Mouse (Mus musculus) neural tube, embryonic 13.5 days (tissue): ENCODE measurements around the gene Tead1. TPM values are rescaled to one million over a fixed set of nuclear protein-coding genes. Genes with fewer than 3 reads are reported as not detected.

ENCODE experiments used
- ATAC-seq: fragments of 200-750 bp; cut with Nextera tagmentation; 2 replicates; pipeline ENCODE4 v1.8.0; 2017; ENCODE audit warnings: low read depth, mild to moderate bottlenecking, moderate TSS enrichment, moderate library complexity
- H3K27ac ChIP-seq: fragments of 300-500 bp; sonication (generic); replicated peaks from 2 replicates; pipeline ENCODE4 v1.5.1; 2015; ENCODE audit warnings: moderate library complexity, mild to moderate bottlenecking, inconsistent platforms
- H3K27me3 ChIP-seq: fragments of 300-500 bp; sonication (generic); 2 replicates; pipeline ENCODE4 v1.6.1; 2015; ENCODE audit warnings: mild to moderate bottlenecking, inconsistent platforms
- H3K36me3 ChIP-seq: fragments of 300-500 bp; sonication (generic); 2 replicates; pipeline ENCODE4 v1.6.1; 2015; ENCODE audit warnings: mild to moderate bottlenecking, inconsistent platforms
- H3K4me1 ChIP-seq: fragments of 300-500 bp; sonication (generic); replicated peaks from 2 replicates; pipeline ENCODE4 v1.6.1; 2015; ENCODE audit warnings: inconsistent platforms
- H3K4me2 ChIP-seq: fragments of 300-500 bp; sonication (generic); 2 replicates; pipeline ENCODE4 v1.6.1; 2015; ENCODE audit warnings: inconsistent platforms, mild to moderate bottlenecking, moderate library complexity
- H3K4me3 ChIP-seq: fragments of 300-500 bp; sonication (generic); 2 replicates; pipeline ENCODE4 v1.5.1; 2015; ENCODE audit warnings: mild to moderate bottlenecking, inconsistent platforms
- H3K9ac ChIP-seq: fragments of 300-500 bp; sonication (generic); 2 replicates; pipeline ENCODE4 v1.6.1; 2015; ENCODE audit warnings: moderate library complexity, mild to moderate bottlenecking, inconsistent platforms
- H3K9me3 ChIP-seq: fragments of 300-500 bp; sonication (generic); 2 replicates; pipeline ENCODE4 v1.6.1; 2016; ENCODE audit warnings: inconsistent platforms
- WGBS: fragments of 180-500 bp; shearing (Covaris S2); methylation state at CpG from one replicate; pipeline ENCODE4 v1.1.7; 2015; 5-methylcytosine and 5-hydroxymethylcytosine counted together
- polyA plus RNA-seq: library from polyadenylated mRNA; unstranded; fragments of >200 nt; fragmentation: Nextera tagmentation; extraction: Ambion mirVana; gene quantifications from 2 replicates; pipeline ENCODE4 v1.2.1, GENCODE M21; 2015

Gene Tead1
- polyA plus RNA-seq, 1 experiment from 2014 or later, result 18.5 TPM

DNA sequence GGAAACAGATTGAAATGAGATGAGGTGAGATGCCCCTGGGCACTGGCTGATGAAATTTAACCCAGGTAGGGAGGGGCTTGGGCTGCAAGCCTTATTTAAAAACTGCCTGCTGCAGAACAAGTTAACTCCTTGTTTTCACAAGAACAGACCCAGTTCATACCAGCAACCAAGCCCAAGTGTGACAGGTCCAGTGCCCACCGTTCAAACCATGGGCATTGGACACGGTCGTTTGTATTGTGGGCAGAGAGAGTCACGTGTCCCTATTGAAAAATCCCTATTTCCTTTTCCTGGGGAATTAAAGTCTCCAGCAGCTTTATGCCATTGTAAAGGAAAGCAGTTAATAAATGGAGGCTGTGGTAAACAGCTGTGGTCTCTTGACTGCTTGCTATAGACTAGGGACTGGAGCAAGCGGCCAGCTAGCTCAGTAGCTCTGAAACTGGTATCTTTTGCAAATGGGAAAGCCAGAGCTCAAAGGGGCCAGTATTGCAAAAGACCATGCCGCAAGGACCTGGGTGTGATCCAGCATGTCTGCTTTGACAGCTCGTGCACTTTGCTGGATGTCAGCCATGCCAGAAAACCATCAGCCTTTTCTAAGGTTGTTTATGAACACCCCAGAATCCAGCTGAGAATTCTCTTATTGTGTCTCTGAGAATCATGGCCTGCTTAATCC is 107.6 kb downstream of the Tead1 start:
- Histone ChIP-seq H3K4me3 (no peak overlapping the region), H3K36me3 (no peaks in the 10 kb centered on the region), H3K4me1 (peaks cover 58% of the 10 kb centered on the region), H3K9ac (0 out of 2 replicates have a peak overlapping the region, but pooled peaks have one; percentile 1), H3K4me2 (no peak overlapping the region), H3K27me3 (no peaks in the 10 kb centered on the region), H3K27ac (peak overlapping the region; percentile 69), H3K9me3 (no peaks in the 10 kb centered on the region)
- 21% methylated on average over 7 of the region's 7 CpGs for WGBS
- ATAC-seq, result 0 out of 2 replicates have a peak, but pooled peaks have one; percentile 46

DNA sequence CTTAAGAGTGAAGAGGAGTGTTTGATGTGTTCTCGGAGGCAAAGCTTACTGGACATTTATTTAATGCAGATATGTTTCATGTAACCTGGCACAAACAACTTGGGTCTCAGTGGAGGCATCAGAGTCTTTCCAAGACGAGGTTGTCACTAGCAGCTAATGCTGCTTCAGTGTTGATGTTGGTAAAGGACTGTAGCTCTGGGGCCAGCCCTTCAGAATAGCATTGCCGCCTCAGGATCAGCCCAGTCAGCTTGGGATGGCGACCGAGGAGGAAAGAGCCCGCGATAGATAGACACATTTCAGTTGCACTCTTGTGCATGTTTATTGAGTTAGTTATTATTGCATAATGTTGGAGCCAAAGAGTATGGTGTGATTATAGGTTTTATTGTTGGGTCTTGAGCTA is 108.2 kb downstream of the Tead1 start:
- peaks cover 54% of the 10 kb centered on the region for H3K4me1 ChIP-seq
- no peak overlapping the region for H3K4me3 ChIP-seq
- no peaks in the 10 kb centered on the region for H3K27me3 ChIP-seq
- 75% methylated on average over 7 of the region's 7 CpGs for WGBS
- H3K9me3 ChIP-seq, result no peaks in the 10 kb centered on the region
- H3K27ac ChIP-seq, result peak overlapping the region; percentile 69
- H3K9ac ChIP-seq, result no peak overlapping the region
- ATAC-seq, result no peak
- H3K4me2 ChIP-seq, result no peak overlapping the region
- no peaks in the 10 kb centered on the region for H3K36me3 ChIP-seq

DNA sequence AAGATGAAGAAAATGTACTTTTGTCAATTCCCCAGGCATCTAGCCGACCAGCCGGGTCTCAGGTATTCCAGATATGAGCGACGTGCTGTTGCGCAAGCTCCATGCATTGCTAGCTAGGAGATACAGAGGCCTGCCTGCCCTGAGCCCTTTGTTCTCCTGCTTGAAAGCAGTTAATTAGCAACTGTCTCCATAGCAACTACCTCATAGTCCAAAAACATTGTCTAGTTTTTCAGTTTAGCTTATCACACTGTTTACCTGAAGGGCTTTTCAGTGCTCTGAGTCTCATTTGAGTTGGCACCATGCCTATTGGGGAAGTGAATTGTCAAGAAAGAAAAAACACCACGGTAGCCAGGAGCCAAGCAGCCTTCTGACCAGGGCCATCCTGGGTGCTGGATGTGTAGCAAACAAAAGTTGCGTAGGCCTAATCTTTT is 109.2 kb downstream of the Tead1 start:
- Histone ChIP-seq H3K36me3 (no peaks in the 10 kb centered on the region), H3K4me3 (no peak overlapping the region), H3K9ac (no peak overlapping the region), H3K27me3 (no peaks in the 10 kb centered on the region), H3K27ac (peak overlapping the region; percentile 73), H3K9me3 (no peaks in the 10 kb centered on the region), H3K4me2 (no peak overlapping the region), H3K4me1 (peaks cover 58% of the 10 kb centered on the region)
- no peak for ATAC-seq
- 46% methylated on average over 7 of the region's 7 CpGs for WGBS

DNA sequence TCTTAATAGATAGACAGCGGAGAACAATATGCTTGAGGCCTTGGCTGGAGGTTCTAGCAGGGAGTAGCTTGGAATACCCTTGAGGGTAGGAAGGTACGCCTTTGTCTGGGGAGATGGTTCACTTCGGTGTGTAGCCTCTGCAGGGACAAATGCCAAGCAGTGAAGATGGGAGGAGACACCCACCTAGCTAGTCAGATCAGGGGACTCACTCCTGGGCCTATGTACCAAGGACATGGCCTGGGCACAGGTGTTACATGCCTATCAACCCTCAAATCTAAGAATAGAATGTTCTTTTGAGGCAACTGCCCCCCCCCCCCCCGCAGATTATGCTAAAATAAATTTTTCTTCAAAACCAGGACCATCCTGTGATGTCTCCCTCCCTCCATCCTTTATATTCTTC is 110.6 kb downstream of the Tead1 start:
- H3K9ac ChIP-seq, result no peak overlapping the region
- H3K27ac ChIP-seq, result no peak overlapping the region
- H3K27me3 ChIP-seq, result no peaks in the 10 kb centered on the region
- ATAC-seq, result no peak
- WGBS, result 89% methylated on average over 4 of the region's 4 CpGs
- H3K4me1 ChIP-seq, result peaks cover 71% of the 10 kb centered on the region
- no peaks in the 10 kb centered on the region for H3K36me3 ChIP-seq
- no peak overlapping the region for H3K4me2 ChIP-seq
- H3K9me3 ChIP-seq, result no peaks in the 10 kb centered on the region
- no peak overlapping the region for H3K4me3 ChIP-seq

DNA sequence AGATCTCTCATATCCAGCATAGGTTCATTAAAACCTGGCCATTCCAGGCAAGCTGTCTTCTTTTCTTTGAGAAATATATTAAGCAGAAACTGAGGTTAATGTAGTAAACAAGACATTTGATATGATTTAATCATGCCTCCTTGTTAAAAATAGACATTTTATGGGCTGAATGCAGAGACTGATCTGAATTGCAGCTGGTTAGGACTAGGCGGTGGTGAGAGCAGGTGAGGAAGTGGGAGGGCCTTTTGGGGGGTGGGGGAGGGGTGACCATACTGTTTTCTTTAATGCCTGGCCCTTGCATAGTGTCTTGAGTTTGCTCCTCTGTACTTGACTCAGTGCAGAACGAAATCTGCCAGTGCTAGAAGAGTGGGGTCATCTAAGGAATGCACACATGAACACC is 111.2 kb downstream of the Tead1 start:
- Histone ChIP-seq H3K4me3 (no peak overlapping the region), H3K9ac (no peak overlapping the region), H3K27me3 (no peaks in the 10 kb centered on the region), H3K4me1 (peaks cover 75% of the 10 kb centered on the region), H3K27ac (no peak overlapping the region), H3K36me3 (no peaks in the 10 kb centered on the region), H3K9me3 (no peaks in the 10 kb centered on the region), H3K4me2 (no peak overlapping the region)
- no peak for ATAC-seq
- 62% methylated on average over 2 of the region's 2 CpGs for WGBS

DNA sequence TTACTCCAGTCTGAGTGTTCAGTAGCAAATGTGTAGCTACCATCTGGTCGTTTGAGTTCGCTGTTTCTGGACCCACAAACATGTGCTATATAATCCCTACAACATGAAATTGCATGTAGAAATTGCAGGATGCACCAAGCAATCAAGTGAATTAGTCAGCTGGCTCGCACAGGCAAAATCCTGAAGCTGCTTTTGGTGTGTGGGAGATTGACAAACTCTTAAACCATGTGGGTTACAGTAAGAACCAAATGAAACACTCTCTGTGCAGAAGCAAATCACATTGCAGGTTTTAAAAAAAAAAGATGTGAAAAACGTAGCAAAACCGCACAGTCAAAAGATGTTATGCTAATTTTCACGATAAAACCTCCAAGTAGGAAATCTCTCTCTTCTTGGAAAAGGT is 113.6 kb downstream of the Tead1 start:
- Histone ChIP-seq H3K4me2 (no peak overlapping the region), H3K27ac (no peak overlapping the region), H3K36me3 (no peaks in the 10 kb centered on the region), H3K27me3 (no peaks in the 10 kb centered on the region), H3K9ac (no peak overlapping the region), H3K4me1 (peaks cover 67% of the 10 kb centered on the region), H3K4me3 (no peak overlapping the region), H3K9me3 (no peaks in the 10 kb centered on the region)
- 86% methylated on average over 6 of the region's 6 CpGs for WGBS
- ATAC-seq, result no peak

DNA sequence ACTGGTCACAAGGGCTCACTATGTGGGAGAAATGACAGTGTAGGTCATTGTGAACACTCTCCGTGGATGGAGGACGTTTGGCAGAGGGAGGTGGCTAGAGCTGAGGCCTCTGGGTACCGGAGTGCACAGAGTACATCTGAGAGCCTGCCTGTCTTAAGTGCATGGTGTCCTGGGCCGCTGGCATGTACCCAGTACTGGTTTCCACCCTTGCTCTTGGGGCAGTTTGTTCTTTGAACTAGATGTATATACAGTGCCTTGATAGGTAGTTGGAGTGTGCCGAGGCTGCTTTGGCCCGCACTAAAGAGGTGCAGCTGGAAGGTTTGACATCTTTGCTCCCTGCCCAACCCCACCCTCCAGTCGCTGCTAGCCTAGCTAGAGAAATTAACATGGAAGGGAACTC is 114.8 kb downstream of the Tead1 start:
- Histone ChIP-seq H3K36me3 (no peaks in the 10 kb centered on the region), H3K9me3 (no peaks in the 10 kb centered on the region), H3K27me3 (no peaks in the 10 kb centered on the region), H3K4me2 (no peak overlapping the region), H3K27ac (peak overlapping the region; percentile 61; the same call in 1 of the 2 replicates), H3K4me1 (peaks cover 67% of the 10 kb centered on the region), H3K4me3 (no peak overlapping the region), H3K9ac (no peak overlapping the region)
- 53% methylated on average over 7 of the region's 7 CpGs for whole genome bisulfite sequencing
- ATAC-seq, result no peak

DNA sequence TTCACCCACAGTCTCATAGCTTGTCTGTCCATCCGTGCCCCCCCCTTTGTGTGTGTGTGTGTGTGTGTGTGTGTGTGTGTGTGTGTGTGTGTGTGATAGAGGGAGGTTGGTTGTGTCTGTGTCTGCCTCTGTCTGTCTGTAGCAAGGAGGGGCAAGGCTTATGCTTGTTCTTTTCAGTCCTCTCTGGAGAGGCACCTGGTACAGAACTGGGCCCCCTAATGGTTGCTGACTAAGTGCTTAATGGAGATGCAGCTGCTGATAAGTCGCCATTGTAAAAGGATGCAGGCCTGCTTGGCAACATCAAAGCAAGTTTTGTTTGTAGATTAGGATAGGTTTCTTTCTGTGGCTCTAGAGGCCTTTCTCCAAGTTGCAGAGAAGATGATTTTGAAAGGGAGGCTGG is 115.4 kb downstream of the Tead1 start:
- no peaks in the 10 kb centered on the region for H3K9me3 ChIP-seq
- 0 out of 2 replicates have a peak overlapping the region, but pooled peaks have one; percentile 61 for H3K27ac ChIP-seq
- no peaks in the 10 kb centered on the region for H3K36me3 ChIP-seq
- no peak overlapping the region for H3K9ac ChIP-seq
- H3K4me3 ChIP-seq, result no peak overlapping the region
- no peaks in the 10 kb centered on the region for H3K27me3 ChIP-seq
- ATAC-seq, result no peak
- WGBS, result 21% methylated on average over 2 of the region's 2 CpGs
- peaks cover 67% of the 10 kb centered on the region for H3K4me1 ChIP-seq
- H3K4me2 ChIP-seq, result no peak overlapping the region

DNA sequence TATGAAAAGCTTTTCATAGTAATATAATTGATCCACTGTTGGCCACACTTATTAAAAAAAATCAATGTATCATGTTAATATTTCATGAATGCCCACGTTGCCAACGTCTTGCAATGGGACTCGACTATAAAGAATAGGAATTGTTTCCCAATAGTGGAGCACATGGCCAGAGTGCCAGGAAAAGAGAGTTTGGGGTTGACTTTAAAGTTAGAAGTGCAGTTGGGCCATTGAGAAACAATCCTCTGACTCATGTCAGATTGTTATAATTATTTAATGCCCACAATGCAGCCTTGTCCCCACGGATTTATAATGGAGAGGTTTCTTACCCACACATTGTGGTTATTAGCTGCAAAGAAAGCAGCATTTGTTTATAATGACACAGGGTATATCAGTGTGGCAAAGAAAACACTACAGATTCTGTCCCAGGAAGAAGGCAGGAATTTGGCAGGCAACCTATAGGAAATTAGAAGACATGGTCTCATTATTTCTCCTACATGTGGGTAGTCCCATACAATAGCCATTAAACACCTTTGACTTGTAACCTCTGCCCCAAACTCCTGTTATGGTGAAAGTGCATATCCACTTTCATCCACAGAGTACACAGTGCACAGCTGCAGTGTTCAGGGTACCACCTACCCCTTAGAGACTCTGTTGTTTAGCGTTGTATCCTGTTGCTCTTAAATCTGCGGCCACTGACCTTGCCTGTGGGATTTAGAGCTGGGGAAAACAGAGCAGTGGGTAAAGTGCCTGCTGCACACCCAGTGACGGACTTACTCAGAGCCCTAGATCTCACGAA is 118.6 kb downstream of the Tead1 start:
- Histone ChIP-seq H3K9ac (no peak overlapping the region), H3K27me3 (no peaks in the 10 kb centered on the region), H3K9me3 (no peaks in the 10 kb centered on the region), H3K4me1 (peaks cover 88% of the 10 kb centered on the region), H3K4me2 (no peak overlapping the region), H3K4me3 (no peak overlapping the region), H3K36me3 (no peaks in the 10 kb centered on the region), H3K27ac (no peak overlapping the region)
- no peak for ATAC-seq
- 74% methylated on average over 8 of the region's 8 CpGs for WGBS

DNA sequence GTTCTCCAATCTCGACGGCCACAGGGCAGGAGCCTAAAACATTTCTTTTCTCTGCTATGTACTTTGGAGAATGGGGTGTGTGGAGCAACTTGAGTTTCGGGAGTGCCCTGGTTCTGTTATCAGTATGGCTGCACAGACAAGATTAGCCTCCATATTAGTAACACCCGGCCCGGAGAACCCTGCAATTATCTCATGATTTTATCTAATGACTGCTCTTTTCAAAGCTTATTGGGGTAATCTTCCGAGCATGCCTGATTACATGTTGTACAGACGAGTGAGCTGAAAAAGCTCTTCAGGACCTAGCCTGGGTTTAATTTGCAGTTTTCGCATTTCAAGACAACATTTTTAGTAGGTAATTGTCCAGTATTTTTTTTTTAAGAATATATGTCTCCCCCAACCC is 122.6 kb downstream of the Tead1 start:
- H3K9me3 ChIP-seq, result no peaks in the 10 kb centered on the region
- H3K4me1 ChIP-seq, result peaks cover 77% of the 10 kb centered on the region
- H3K4me2 ChIP-seq, result no peak overlapping the region
- 0 out of 2 replicates have a peak overlapping the region, but pooled peaks have one; percentile 3 for H3K27ac ChIP-seq
- WGBS, result 68% methylated on average over 8 of the region's 8 CpGs
- ATAC-seq, result no peak
- H3K9ac ChIP-seq, result no peak overlapping the region
- H3K4me3 ChIP-seq, result no peak overlapping the region
- no peaks in the 10 kb centered on the region for H3K36me3 ChIP-seq
- H3K27me3 ChIP-seq, result no peaks in the 10 kb centered on the region

DNA sequence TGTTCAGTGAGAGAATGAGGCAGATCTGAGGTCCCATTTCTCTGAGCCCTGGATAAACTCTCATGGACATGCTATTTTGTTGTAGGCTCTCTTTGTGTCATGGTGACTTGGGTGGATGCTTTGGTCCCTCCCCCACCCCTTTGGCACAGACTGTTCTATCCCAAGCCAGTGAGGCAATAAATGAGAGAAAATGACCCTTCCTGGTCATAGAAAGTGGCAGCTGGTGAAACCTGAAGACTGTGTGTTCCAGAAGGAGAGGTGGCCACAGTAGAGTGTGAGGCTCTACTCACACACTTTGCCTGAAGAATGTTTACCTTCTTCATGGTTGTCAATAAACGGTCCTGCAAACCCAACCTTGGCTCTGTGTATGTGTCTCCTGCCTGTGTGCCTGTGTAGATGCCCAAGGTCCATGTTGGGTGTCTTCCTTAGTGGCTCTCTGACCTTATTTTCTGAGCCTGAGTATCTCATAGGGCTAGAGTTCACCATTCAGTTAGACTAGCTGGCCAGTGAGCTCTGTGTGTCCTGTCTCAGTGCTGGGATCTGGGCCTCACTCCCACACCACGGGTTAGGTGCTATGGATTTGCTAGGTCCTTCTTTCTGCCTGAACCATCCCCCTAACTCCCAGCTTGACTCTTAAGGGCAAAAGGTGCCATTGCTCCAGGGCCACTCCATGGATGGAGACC is 127.7 kb downstream of the Tead1 start:
- no peak overlapping the region for H3K4me3 ChIP-seq
- H3K9me3 ChIP-seq, result no peaks in the 10 kb centered on the region
- H3K4me1 ChIP-seq, result peaks cover 67% of the 10 kb centered on the region
- peak overlapping the region; percentile 75 for H3K27ac ChIP-seq
- WGBS, result 35% methylated on average over 2 of the region's 2 CpGs
- H3K27me3 ChIP-seq, result no peaks in the 10 kb centered on the region
- H3K36me3 ChIP-seq, result no peaks in the 10 kb centered on the region
- peak; percentile 25; the same call in 1 of the 2 replicates for ATAC-seq
- H3K4me2 ChIP-seq, result peak overlapping the region; percentile 42
- H3K9ac ChIP-seq, result no peak overlapping the region

DNA sequence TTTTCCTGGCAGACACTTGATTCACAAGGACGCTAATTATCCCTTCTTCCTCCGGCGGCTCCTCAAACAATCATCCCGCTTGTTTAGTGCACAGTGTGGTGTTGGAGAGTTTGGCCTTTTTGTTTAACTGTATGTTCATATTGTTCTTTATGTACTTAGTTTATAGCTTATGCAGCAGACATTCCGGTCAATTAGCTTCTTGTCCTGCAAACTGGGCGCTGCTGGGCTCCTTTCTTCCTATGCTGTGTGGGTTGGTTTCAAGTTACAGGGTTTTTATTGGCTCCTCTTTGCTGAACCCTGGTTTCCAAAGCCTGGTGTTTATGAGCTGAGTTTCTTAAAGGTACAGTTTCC is 128.3 kb downstream of the Tead1 start:
- H3K27ac ChIP-seq, result peak overlapping the region; percentile 75
- H3K36me3 ChIP-seq, result no peaks in the 10 kb centered on the region
- no peak overlapping the region for H3K9ac ChIP-seq
- H3K9me3 ChIP-seq, result no peaks in the 10 kb centered on the region
- WGBS, result under 1% methylated on average over 6 of the region's 6 CpGs
- H3K4me2 ChIP-seq, result peak overlapping the region; percentile 42
- H3K4me1 ChIP-seq, result peaks cover 67% of the 10 kb centered on the region
- peak; percentile 34; the same call in 1 of the 2 replicates for ATAC-seq
- no peak overlapping the region for H3K4me3 ChIP-seq
- H3K27me3 ChIP-seq, result no peaks in the 10 kb centered on the region
